Mouse (Mus musculus): ENCODE measurements around the gene Mrps12. TPM values are rescaled to one million over a fixed set of nuclear protein-coding genes. Genes with fewer than 3 reads are reported as not detected.
A peak's percentile ranks its signal among the peaks of the same experiment; 100 is the strongest.

Gene Mrps12
- polyA plus RNA-seq, 1 experiment from 2014 or later = 151 TPM

GRCm38 (mm10) chr7:28749935-28750334 is 8.3 kb upstream of the Mrps12 start:
- no peaks in the 10 kb centered on the region for H3K9me3 ChIP-seq (replicated peaks; ENCODE audit: control insufficient read depth, low read length)
- no peaks in the 10 kb centered on the region for H3K27me3 ChIP-seq (ENCODE audit: control insufficient read depth, insufficient read depth, low read length)
- WGBS = 91% methylated on average over 7 of the region's 7 CpGs
- H3K4me1 ChIP-seq (ENCODE audit: control insufficient read depth, insufficient read depth, low read length) = 0 out of 2 replicates have a peak, but pooled peaks cover 2% of the 10 kb centered on the region
- no peak overlapping the region for H3K27ac ChIP-seq (replicated peaks; ENCODE audit: low read depth, low read length)
- H3K36me3 ChIP-seq (replicated peaks; ENCODE audit: control insufficient read depth, insufficient read depth, low read depth, low read length) = peaks cover 2% of the 10 kb centered on the region
- H3K4me2 ChIP-seq (ENCODE audit: low read depth, low read length) = no peak overlapping the region
- DNase-seq (ENCODE audit: low spot score) (no peak), ATAC-seq (replicated peaks; ENCODE audit: insufficient number of reproducible peaks, low FRiP score, low TSS enrichment, low read depth) (0 out of 2 replicates have a peak, but pooled peaks have one; percentile 10)
- no peak overlapping the region for H3K9ac ChIP-seq (replicated peaks; ENCODE audit: low read length)
- no peak overlapping the region for H3K4me3 ChIP-seq (ENCODE audit: low read depth, low read length)

- no peaks in the 10 kb centered on the region for H3K9me3 ChIP-seq (replicated peaks; ENCODE audit: control insufficient read depth, low read length)
- H3K27me3 ChIP-seq (ENCODE audit: control insufficient read depth, insufficient read depth, low read length) = no peaks in the 10 kb centered on the region
- H3K9ac ChIP-seq (replicated peaks; ENCODE audit: low read length) = peak overlapping the region; percentile 76
- ATAC-seq (replicated peaks; ENCODE audit: insufficient number of reproducible peaks, low FRiP score, low TSS enrichment, low read depth) (no peak), DNase-seq (ENCODE audit: low spot score) (no peak)
- H3K36me3 ChIP-seq (replicated peaks; ENCODE audit: control insufficient read depth, insufficient read depth, low read depth, low read length) = no peaks in the 10 kb centered on the region; the same call in none of the 2 replicates
- peaks cover 4% of the 10 kb centered on the region for H3K4me1 ChIP-seq (ENCODE audit: control insufficient read depth, insufficient read depth, low read length)
- peak overlapping the region; percentile 73 for H3K4me3 ChIP-seq (ENCODE audit: low read depth, low read length)
- peak overlapping the region; percentile 78 for H3K4me2 ChIP-seq (ENCODE audit: low read depth, low read length)
- H3K27ac ChIP-seq (replicated peaks; ENCODE audit: low read depth, low read length) = peak overlapping the region; percentile 47; the same call in 1 of the 2 replicates
- under 1% methylated on average over 13 of the region's 13 CpGs for WGBS
Measured at GRCm38 (mm10) chr7:28741368-28741708, 282 bp downstream of the Mrps12 start.

DNA sequence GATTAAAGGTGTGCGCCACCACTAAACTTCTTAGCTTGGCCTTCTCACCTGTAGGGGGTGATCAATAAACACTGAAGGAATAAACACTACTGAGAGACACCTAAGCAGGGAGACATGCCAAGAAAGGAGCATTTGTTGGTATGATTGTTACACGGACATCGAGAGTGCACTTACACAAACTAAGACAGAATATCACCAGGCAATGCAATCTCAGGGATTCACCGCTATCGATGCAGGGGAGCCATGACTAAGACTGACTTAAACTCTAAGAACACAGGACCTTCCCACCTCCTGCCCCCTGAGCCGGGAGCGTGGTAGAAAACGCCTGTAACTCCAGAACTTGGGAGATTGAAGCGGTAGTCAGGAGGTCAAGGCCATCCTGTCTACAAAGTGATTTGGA is 671 bp downstream of the Mrps12 start:
- H3K9ac ChIP-seq (replicated peaks; ENCODE audit: low read length) = peak overlapping the region; percentile 76
- no peaks in the 10 kb centered on the region for H3K27me3 ChIP-seq (ENCODE audit: control insufficient read depth, insufficient read depth, low read length)
- H3K9me3 ChIP-seq (replicated peaks; ENCODE audit: control insufficient read depth, low read length) = no peaks in the 10 kb centered on the region
- H3K4me2 ChIP-seq (ENCODE audit: low read depth, low read length) = peak overlapping the region; percentile 78
- ATAC-seq (replicated peaks; ENCODE audit: insufficient number of reproducible peaks, low FRiP score, low TSS enrichment, low read depth) (no peak), DNase-seq (ENCODE audit: low spot score) (no peak)
- WGBS = 41% methylated on average over 9 of the region's 9 CpGs
- no peak overlapping the region for H3K27ac ChIP-seq (replicated peaks; ENCODE audit: low read depth, low read length)
- H3K36me3 ChIP-seq (replicated peaks; ENCODE audit: control insufficient read depth, insufficient read depth, low read depth, low read length) = no peaks in the 10 kb centered on the region; the same call in none of the 2 replicates
- peaks cover 4% of the 10 kb centered on the region for H3K4me1 ChIP-seq (ENCODE audit: control insufficient read depth, insufficient read depth, low read length)
- H3K4me3 ChIP-seq (ENCODE audit: low read depth, low read length) = peak overlapping the region; percentile 73

GRCm38 (mm10) chr7:28739829-28740228 is 1.8 kb downstream of the Mrps12 start:
- H3K4me2 ChIP-seq (ENCODE audit: low read depth, low read length) = no peak overlapping the region
- H3K27me3 ChIP-seq (ENCODE audit: control insufficient read depth, insufficient read depth, low read length) = no peaks in the 10 kb centered on the region
- WGBS = 95% methylated on average over 21 of the region's 21 CpGs
- ATAC-seq (replicated peaks; ENCODE audit: insufficient number of reproducible peaks, low FRiP score, low TSS enrichment, low read depth) (no peak), DNase-seq (ENCODE audit: low spot score) (no peak)
- no peak overlapping the region for H3K9ac ChIP-seq (replicated peaks; ENCODE audit: low read length)
- H3K9me3 ChIP-seq (replicated peaks; ENCODE audit: control insufficient read depth, low read length) = no peaks in the 10 kb centered on the region
- peaks cover 4% of the 10 kb centered on the region for H3K4me1 ChIP-seq (ENCODE audit: control insufficient read depth, insufficient read depth, low read length)
- no peak overlapping the region for H3K27ac ChIP-seq (replicated peaks; ENCODE audit: low read depth, low read length)
- no peak overlapping the region for H3K4me3 ChIP-seq (ENCODE audit: low read depth, low read length)
- no peaks in the 10 kb centered on the region; the same call in none of the 2 replicates for H3K36me3 ChIP-seq (replicated peaks; ENCODE audit: control insufficient read depth, insufficient read depth, low read depth, low read length)

DNA sequence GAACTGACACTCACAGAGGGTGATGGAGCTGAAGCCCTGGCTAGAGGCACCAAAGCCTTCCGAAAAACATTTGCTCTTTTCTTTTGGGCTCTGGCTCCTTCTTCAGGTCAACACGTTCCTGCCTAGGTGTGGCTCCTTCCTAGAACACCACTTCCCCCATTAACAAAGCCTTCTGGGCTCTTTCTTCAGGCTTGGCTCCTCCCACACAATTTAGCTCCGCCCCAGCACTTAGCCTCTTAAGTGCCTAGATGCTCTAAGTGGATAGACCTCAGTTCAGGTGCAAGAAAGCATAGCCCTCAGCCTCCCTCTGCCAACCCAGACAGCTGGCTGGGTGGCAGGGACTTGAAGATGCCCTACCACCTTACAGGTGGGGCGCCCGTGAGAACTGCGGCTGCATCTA is 5.9 kb downstream of the Mrps12 start:
- Histone ChIP-seq H3K4me2 (ENCODE audit: low read depth, low read length) (no peak overlapping the region), H3K9me3 (replicated peaks; ENCODE audit: control insufficient read depth, low read length) (no peaks in the 10 kb centered on the region), H3K36me3 (replicated peaks; ENCODE audit: control insufficient read depth, insufficient read depth, low read depth, low read length) (no peaks in the 10 kb centered on the region; the same call in none of the 2 replicates), H3K27me3 (ENCODE audit: control insufficient read depth, insufficient read depth, low read length) (no peaks in the 10 kb centered on the region), H3K9ac (replicated peaks; ENCODE audit: low read length) (no peak overlapping the region), H3K4me3 (ENCODE audit: low read depth, low read length) (no peak overlapping the region), H3K27ac (replicated peaks; ENCODE audit: low read depth, low read length) (no peak overlapping the region), H3K4me1 (ENCODE audit: control insufficient read depth, insufficient read depth, low read length) (no peaks in the 10 kb centered on the region; the same call in 1 of the 2 replicates)
- no peak for ATAC-seq (replicated peaks; ENCODE audit: insufficient number of reproducible peaks, low FRiP score, low TSS enrichment, low read depth)
- no peak for DNase-seq (ENCODE audit: low spot score)
- 84% methylated on average over 6 of the region's 6 CpGs for WGBS

DNA sequence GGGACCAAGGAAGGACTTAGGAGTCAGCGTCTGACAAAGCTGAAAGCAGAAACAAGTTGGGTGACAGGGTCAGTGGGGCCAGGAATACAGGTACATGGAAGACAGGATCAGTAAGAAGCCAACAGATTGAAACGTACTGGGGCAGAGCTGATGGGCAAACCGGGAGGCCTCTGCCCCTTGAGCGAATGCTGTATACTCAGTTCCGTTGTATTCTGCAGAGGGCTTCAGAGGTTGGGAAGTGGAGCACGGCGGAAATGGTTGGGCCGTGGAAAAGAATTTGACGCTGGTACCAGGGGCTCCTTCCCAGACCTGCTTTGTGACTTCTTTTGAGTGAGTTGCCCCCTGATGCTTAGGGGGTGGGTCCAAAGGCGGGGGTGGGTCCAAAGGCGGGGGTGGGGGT is 8.4 kb downstream of the Mrps12 start:
- DNase-seq (ENCODE audit: low spot score) (no peak), ATAC-seq (replicated peaks; ENCODE audit: insufficient number of reproducible peaks, low FRiP score, low TSS enrichment, low read depth) (0 out of 2 replicates have a peak, but pooled peaks have one; percentile 2)
- Histone ChIP-seq H3K9ac (replicated peaks; ENCODE audit: low read length) (peak overlapping the region; percentile 44; the same call in 1 of the 2 replicates), H3K4me2 (ENCODE audit: low read depth, low read length) (peak overlapping the region; percentile 88), H3K9me3 (replicated peaks; ENCODE audit: control insufficient read depth, low read length) (no peaks in the 10 kb centered on the region), H3K4me3 (ENCODE audit: low read depth, low read length) (peak overlapping the region; percentile 36), H3K4me1 (ENCODE audit: control insufficient read depth, insufficient read depth, low read length) (no peaks in the 10 kb centered on the region; the same call in 1 of the 2 replicates), H3K36me3 (replicated peaks; ENCODE audit: control insufficient read depth, insufficient read depth, low read depth, low read length) (no peaks in the 10 kb centered on the region; the same call in none of the 2 replicates), H3K27me3 (ENCODE audit: control insufficient read depth, insufficient read depth, low read length) (no peaks in the 10 kb centered on the region), H3K27ac (replicated peaks; ENCODE audit: low read depth, low read length) (no peak overlapping the region)
- WGBS = 8% methylated on average over 11 of the region's 11 CpGs

DNA sequence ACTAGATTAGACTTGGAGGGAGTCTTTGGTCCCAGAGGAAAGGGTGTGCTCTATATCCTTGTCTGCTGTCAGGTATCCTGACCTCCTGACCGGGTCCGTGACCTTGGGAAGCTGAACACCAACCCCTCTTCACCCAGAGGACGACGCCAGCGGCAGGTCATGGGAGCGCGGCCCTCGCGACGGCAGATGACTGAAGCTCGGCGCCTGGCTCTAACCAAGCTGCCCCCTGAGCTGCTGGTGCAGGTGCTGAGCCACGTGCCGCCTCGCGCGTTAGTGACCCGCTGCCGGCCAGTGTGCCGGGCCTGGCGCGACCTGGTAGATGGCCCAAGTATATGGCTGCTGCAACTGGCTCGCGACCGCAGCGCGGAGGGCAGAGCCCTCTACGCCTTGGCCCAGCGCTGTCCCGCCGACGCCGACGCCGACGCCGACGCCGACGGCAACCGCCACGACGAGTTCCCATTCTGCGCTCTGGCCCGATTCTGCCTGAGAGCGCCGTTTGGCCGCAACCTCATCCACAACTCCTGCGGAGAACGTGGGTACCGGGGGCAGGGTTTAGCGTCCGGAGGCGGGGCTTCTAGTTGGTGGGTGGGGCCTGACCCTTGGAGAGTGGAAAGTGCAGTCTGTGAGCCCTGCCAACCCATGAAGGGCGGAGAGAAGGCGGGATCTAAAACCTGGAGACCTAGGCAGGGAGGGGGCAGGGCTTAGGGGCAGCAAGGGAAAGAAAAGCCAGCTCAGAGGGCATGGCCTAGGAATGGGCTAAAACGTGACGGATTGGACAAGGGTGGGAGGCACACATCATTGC is 9.1 kb downstream of the Mrps12 start:
- DNase-seq (ENCODE audit: low spot score) = peak; percentile 89
- H3K27me3 ChIP-seq (ENCODE audit: control insufficient read depth, insufficient read depth, low read length) = no peaks in the 10 kb centered on the region
- ATAC-seq (replicated peaks; ENCODE audit: insufficient number of reproducible peaks, low FRiP score, low TSS enrichment, low read depth) = peak; percentile 82
- no peaks in the 10 kb centered on the region for H3K9me3 ChIP-seq (replicated peaks; ENCODE audit: control insufficient read depth, low read length)
- WGBS = 3% methylated on average over 58 of the region's 58 CpGs
- H3K4me1 ChIP-seq (ENCODE audit: control insufficient read depth, insufficient read depth, low read length) = no peaks in the 10 kb centered on the region; the same call in 1 of the 2 replicates
- peak overlapping the region; percentile 88 for H3K4me2 ChIP-seq (ENCODE audit: low read depth, low read length)
- H3K4me3 ChIP-seq (ENCODE audit: low read depth, low read length) = peak overlapping the region; percentile 36
- H3K27ac ChIP-seq (replicated peaks; ENCODE audit: low read depth, low read length) = no peak overlapping the region
- H3K9ac ChIP-seq (replicated peaks; ENCODE audit: low read length) = peak overlapping the region; percentile 44
- H3K36me3 ChIP-seq (replicated peaks; ENCODE audit: control insufficient read depth, insufficient read depth, low read depth, low read length) = no peaks in the 10 kb centered on the region; the same call in none of the 2 replicates

DNA sequence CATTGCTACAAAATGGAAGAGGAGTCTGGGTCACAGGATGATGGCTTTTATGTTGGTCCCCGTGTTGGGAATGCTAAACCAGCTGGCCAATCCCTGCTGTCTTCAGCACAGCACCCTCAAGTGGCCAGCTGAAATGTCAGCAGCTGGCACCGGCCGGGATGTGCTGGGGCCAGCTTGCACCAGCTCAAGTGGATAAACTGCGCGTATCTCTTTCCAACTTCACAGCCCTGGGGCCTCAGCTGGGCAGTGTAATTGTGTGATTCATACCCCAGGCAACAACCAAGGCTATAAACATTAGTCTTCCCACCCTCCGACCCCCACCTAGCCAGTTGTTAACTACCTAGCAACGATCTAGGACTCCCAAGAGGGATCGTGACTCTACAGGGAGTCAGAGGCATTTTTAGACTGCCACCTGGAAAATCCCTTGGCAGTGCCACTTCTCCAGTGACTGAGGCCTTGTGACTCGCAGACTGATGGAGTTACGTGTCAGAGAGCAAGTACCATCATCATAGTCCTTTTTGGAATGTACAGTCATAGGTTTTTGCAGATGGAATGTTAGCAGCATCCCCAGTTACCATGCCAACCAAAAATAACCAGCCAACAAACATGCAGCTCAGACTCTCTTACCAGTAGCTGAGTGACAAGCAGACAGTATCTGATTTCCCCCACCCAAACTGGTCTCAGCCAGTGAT is 13.8 kb downstream of the Mrps12 start:
- Histone ChIP-seq H3K9ac (replicated peaks; ENCODE audit: low read length) (no peak overlapping the region), H3K4me2 (ENCODE audit: low read depth, low read length) (no peak overlapping the region), H3K27ac (replicated peaks; ENCODE audit: low read depth, low read length) (no peak overlapping the region), H3K27me3 (ENCODE audit: control insufficient read depth, insufficient read depth, low read length) (no peaks in the 10 kb centered on the region), H3K9me3 (replicated peaks; ENCODE audit: control insufficient read depth, low read length) (no peaks in the 10 kb centered on the region), H3K4me3 (ENCODE audit: low read depth, low read length) (no peak overlapping the region), H3K4me1 (ENCODE audit: control insufficient read depth, insufficient read depth, low read length) (no peaks in the 10 kb centered on the region; the same call in 1 of the 2 replicates), H3K36me3 (replicated peaks; ENCODE audit: control insufficient read depth, insufficient read depth, low read depth, low read length) (no peaks in the 10 kb centered on the region)
- WGBS = 63% methylated on average over 10 of the region's 10 CpGs
- DNase-seq (ENCODE audit: low spot score) (no peak), ATAC-seq (replicated peaks; ENCODE audit: insufficient number of reproducible peaks, low FRiP score, low TSS enrichment, low read depth) (no peak)

Measured in embryonic facial prominence, embryonic 11.5 days (tissue).